Mouse (Mus musculus) kidney, postnatal 4 days (tissue): Measurements from ENCODE around the gene Dact3.

Experiments
- DNase-seq, 2 experiments: peaks; one replicate each; pipeline ENCODE4 v3.0.0; 2021; ENCODE audit warnings: mixed read lengths in 2 of 2

Dact3 gene

DNA sequence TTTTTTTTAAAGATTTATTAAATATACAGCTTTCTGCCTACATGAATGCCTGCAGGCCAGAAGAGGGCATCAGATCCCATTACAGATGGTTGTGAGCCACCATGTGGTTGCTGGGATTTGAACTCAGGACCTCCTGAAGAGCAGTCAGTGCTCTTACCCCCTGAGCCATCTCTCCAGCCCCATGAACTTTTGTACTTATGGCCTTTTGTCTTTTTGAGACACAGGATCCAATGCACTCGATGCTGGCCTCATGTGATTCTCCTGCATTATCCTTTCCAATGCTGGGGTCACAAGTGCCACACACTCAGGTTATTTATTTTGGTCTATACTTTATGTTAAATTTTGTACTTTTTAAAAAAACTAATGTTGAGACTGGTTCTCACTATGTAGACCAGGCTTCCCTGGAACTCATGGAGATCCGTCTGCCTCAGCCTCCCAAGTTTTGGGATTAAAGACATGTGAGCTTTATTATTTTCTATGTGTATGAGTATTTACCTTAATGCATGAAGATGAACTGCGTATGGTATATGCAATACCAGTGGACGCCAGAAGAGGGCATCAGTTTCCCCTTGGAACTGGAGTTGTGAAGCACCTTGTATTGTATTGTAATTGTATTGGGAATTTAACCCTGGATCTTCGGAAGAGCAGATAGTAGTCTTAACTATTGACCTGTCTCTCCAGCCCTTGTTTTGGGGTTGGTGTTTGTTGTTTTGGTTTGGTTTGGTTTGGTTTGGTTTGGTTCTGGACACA is 15.0 kb upstream of the Dact3 start:
- DNase-seq = peak; percentile 75 to 76

DNA sequence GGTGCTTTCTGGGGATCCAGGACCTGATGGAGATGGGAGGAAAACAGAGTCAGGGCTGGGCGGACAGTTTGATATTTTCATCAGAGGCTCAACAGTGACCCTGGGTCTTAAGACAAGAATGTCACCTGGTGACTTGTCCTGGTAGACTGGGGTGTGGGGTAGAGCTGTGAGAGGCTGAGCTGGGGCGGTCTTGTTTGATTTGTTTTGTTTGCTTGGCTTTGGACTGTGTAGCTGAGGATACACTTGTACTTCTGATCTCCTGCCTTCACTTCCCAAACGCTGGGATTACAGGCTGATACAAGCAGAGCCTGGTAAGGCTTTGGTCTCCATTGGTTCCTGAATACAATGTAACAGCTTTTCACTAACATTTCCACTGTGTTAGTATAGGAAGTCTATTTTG is 7.6 kb upstream of the Dact3 start:
- no peak for DNase-seq

DNA sequence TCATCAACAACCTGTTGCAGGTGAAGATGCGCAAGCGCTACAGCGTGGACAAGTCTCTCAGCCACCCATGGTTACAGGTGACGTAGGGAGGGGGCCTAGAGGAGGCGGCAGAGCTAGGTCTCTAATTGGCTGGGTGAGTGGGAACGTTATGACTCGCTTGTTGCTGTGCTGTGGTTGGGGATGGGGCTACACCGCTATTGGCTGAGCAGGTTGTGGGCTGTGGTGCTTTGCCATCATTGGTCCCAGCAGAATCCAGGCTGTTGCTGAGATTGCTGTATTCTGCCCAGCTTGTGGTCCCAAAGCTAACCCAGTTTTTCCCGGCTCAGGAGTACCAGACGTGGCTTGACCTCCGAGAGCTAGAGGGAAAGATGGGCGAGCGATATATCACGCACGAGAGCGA is 5.6 kb upstream of the Dact3 start:
- DNase-seq = peak; percentile 66 to 78

DNA sequence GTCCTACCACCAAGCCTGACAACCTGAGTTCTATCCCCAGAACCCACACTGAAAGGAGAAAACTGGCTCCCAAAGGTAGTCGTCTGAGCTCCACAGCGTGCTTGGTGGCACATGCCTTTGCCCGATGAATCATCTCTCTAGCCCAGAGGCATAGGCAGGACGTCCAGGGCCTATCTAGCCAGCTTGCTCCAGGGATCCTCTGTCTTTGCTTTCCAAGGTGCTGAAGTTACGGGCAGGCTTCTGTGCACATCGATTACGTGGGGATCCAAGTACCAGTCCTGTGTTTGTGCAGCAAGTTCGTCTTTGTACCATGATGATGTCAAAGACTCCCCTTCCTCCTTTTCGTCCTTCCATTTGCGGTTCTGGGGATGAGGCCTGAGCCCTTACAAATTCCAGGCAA is 3.5 kb upstream of the Dact3 start:
- no peak for DNase-seq

DNA sequence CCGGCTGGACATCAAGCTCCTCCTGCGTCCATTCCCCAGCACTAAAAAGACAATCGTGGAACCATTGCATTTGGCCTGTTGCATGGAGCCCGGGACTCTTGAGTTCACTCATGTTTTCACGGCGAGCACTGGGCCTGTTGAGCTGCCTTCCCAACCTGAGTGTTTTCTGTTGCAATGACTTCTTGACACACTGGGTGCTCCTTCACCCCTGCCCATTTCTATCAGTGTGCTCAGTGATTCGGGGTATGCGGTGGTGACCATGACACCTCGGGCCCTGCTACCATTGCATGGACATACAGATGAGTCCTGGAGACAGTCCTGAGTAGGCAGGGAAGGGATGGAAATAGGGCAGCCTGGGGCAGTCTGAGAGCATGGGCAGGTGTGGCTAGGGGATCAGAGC is 2.6 kb upstream of the Dact3 start:
- no peak for DNase-seq

DNA sequence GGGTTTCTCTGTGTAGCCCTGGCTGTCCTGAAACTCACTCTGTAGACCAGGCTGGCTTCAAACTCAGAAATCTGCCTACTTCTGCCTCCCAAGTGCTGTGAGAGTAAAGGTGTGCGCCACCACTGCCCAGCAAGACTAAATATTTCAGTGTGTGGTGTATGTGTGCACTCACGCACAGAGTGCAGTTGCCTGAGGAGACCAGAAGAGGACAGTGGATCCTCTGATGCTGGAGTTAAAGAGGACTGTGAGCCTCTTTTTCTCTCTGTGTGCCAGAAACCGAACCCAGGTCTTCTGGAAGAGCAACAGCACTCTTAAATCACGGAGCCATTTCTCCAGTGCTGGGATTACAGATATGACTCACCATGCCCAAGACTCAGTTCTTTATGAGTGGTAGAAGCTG is 1.7 kb upstream of the Dact3 start:
- DNase-seq = no peak

DNA sequence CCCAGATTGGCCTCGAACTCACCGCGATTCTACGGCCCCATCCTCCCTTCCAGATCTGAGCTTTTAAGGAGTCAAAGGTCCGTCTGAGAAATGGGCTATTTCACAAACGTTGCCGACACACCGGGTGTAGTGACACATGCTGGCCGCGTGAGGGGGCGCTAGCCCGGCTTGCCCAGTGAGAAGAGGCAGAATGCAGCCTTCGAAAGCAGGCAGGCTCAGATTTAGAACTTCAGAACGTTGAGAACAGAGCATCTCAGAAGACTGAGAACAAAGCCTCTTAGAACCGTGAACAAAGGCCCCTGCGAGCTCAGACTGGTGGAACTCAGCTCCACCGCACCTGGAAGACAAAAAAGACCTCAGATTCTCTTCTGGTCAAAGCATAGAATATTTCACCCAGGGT is 927 bp upstream of the Dact3 start:
- DNase-seq = peak; percentile 84 to 87

DNA sequence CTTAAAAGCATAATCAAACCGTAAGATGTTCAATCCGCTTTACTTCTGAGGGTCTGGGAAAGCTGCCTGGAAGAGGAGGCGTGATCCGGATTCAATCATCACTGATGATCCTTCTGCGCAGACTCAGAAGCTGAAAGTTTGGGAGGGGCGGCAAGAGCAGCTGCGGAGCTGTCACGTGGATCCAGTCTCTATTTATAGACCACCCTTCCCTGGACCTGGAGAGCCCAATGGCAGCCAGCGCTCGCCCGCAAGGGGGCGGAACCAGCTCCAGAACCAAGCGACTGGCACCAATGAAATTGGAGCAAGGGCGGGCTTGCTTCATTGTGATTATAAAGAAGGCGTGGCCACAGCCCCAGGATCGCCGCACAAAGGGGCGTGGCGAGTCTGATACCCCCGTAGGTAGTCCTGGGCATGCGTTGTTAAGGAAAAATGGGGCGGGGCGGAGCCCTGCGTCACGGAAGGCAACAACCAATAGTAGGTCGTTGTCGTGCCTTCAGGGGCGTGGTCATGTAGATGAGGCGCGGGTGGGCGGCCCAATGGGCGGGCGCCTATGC is 284 bp upstream of the Dact3 start:
- DNase-seq = peak; percentile 99 to 100

DNA sequence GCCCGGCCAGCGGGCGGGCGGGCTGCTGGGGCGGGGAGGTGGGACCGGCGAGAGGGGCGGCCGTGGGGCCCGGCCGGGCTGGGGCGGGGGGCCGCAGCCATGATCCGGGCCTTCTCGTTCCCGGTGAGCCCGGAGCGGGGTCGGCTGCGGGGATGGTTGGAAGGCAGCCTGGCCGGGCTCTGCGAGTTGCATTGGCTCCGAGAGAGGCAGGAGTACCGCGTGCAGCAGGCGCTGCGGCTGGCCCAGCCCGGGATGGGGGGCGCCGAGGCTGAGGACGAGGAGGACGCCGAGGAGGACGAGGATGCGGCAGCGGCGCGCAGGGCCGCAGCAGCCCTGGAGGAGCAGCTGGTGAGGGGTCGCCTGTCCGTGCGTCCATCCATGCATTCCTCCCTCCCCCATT is 209 bp downstream of the Dact3 start:
- no peak for DNase-seq

DNA sequence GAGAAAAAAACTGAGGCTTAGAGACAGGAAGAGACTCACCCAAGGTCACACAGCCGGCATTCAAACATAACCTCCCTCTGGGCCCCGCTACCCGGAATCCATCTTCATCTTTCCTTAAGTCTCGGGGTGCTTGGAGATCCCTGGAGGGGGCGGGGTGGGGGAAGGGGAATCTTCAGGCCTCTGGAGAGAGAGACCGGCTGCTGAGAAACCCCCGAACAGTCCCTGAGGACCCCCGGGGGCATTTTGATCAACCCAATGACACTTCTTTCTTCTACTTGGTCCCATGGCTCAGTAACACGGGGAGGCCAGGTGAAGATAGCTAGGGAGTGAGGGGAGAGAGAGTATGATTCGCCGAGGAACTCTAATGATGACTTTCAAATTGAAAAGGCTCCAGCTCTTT is 889 bp downstream of the Dact3 start:
- no peak for DNase-seq

DNA sequence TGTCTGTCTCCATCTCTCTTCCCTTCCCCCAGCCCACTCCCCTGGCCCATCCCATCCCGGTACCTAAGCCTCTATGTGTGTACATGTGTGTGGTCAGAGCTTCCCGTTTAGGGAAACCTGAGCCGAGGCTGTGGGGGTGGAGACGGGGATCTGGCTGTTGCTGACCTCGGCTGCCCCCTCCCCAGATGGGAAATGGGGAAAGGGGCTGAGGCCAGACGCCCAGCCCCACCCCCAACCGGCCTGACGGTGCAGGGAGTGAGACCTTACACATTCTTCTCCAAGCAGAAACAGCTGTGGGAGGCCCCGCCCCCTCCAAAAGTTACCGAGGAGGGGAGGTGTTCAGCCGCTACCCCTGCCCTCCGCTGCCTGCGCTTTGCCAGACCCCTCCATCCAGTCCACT is 1.5 kb downstream of the Dact3 start:
- peak; percentile 71 to 77 for DNase-seq

DNA sequence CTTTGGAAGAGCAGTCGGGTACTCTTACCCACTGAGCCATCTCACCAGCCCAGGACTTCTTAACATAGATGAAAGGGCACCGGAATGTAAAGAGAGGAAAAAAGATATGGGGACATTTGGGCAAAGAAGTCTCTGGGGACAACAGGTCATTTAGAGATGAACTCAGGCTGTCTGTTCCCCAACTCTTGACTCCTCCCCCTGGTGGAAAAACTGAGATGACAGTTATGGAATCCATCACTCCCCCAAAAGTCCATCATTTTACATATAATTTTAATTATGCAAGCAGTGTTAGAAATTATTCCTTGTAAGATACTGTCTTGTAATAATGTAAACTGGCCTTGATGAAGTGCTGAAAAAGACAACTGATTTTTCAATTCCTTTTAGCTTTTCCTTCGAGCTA is 2.6 kb downstream of the Dact3 start:
- no peak for DNase-seq

DNA sequence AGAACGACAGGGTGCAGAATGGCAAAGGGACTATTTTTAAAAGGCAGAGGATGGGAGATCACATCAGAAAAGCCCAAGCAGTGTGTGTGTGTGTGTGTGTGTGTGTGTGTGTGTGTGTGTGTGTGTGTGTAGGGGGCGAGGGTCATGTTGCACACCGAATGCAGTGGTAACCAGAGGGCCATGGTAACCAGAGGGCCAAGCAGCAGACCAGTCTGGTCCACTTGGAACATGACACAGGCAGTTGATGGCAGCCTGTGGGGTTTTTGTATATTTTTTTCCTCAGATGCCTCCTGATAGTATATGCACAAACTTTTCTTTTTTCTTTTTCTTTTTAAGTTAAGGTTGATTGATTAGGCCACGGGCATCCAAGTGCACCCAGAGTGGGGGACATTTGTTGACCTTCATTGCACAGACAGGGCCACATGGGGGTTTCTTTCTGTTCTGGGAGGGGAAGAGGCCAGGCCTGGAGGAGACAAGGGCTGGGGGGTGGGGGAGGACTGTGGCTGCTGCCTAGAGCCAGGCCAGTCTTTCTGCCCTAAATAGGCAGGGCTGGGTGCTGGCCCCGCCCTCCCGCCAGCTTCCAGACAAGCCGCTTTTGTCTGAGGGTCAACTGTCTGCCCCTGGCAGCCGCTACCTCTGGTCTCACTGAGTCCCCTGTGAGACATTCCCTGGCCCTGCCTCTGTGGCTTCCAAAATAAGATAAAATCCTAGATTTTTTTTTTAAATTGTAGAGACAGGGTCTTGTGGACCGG is 4.9 kb downstream of the Dact3 start:
- DNase-seq = peak; percentile 61 to 73

DNA sequence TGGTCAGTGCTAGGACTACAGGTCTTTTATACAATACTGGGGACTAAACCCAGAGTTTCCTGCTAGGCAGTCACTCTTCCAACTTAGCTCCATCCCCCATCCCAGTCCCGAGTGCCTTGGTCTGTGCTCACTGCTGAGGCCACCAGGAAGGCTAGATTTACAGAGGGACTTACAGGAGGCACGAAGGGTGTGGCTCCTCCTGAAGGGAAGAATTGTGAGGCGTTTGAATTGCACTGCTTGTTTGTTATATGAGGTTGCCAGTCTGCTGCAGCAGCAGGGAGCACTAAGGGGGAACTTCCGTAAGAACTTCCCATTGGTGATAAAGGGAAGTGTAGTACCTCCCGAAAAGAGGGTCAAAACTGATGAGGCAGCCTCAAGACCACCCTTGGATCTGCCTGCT is 5.5 kb downstream of the Dact3 start:
- no peak for DNase-seq

DNA sequence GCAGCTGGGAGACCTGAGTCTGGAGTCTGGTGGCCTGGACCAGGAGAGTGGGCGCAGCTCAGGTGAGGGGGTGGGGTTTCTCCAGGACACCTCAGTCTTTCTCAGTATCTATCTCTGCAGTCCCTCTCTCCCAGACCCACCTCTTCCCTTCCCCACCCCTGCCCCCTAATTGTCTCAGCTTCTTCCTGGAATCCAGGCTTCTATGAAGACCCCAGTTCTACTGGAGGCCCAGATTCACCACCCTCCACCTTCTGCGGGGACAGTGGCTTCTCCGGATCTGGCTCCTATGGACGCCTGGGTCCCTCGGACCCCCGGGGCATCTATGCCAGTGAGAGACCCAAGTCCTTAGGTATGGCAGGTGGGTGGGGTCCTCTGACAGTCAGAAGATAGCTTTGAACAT is 8.0 kb downstream of the Dact3 start:
- DNase-seq = no peak

DNA sequence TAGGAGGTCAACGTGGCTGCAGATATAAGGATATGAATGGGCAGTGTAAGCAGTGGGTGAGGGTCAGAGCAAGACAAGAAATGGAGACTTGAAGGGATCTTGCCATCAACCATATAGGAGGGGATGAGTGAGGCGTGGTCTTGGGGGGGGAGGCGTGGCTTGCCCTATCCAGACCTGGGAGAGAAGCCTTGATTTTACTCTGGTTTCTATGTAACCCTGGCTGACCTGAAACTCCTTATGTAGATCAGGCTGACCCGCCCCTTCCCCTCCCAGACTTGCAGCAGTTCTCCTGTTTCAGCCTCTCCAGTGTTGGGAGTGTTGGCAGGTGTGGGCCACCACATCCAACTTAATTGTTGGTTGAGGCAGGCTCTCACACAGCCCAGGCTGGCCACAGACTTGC is 9.2 kb downstream of the Dact3 start:
- no peak for DNase-seq

DNA sequence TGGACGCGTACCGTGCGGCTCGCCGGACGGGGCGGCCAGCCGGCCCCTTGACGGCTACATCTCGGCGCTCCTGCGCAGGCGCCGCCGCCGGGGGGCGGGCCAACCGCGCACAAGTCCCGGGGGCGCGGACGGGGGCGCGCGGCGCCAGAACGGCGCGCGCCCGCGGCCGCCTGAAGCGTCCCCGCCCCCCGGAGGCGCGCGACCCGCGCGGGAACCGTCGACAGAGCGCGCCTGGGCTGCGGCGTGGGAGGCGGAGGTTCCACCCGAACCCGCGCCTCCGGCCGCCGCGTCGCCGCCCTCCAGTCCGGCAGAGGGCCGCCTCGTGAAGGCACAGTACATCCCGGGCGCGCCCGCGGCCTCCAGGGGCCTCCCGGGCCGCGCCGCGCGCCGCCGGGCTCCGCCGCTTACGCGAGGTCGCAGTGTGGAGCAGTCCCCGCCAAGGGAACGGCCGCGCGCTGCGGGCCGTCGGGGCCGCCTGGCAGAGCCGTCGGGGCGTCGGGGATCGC is 10.2 kb downstream of the Dact3 start:
- DNase-seq = peak in 1 of 2 experiments; percentile 55

DNA sequence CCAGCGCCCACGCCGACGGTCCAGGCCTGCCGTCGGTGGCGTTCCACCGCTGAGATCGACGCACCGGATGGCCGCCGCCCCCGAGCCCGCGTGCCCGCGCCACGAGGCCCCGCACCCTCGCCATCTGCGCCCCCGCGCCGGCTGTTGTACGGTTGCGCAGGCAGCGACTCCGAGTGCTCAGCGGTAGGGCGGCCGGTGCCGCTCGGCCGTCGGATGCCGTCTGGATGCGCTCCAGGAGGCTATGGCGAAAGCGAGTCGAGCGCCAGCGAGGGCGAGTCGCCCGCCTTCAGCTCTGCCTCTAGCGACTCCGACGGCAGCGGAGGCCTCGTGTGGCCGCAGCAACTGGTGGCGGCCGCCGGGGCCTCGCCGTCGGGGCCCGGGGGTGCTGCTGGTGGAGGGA is 10.8 kb downstream of the Dact3 start:
- no peak for DNase-seq

DNA sequence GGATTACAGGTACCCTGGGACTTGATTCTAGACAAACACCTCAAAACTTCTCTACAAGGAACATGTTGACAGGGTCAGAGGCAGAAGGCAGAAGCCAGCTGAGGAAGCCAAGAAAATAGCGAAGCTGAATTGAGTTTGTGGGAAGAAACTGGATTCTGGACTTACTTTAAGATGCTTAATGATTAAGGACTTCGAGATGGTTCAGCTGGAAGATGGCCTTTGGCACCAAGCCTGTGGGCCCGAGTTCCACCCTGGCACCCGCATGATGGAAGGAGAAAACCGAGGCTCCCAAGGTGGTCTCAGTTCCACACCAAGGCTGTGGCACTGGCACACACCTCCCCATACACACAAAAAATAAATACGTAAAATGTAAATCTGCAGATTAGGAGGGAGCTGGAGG is 15.4 kb downstream of the Dact3 start:
- DNase-seq = peak; percentile 67 to 76

DNA sequence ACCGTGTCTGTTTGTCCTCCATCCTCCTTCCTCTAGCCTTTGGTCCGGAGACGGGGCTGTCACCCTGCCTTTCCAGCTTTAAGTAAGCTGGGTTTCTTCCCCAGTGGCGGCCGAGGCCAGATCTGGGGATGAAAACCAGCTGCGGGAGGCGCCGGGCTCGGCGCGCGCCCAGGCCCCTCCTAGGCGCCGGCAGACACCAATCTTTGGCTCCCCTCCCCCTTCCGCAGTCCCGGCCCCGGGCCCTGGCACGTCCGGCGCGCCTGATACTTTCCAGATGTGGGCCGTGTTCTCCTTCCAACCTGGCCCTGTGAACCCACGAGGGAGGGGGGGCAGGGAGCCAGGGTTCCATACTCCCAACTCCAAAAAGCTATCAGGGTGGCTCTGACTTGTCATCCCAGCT is 15.8 kb downstream of the Dact3 start:
- peak; percentile 90 to 92 for DNase-seq

DNA sequence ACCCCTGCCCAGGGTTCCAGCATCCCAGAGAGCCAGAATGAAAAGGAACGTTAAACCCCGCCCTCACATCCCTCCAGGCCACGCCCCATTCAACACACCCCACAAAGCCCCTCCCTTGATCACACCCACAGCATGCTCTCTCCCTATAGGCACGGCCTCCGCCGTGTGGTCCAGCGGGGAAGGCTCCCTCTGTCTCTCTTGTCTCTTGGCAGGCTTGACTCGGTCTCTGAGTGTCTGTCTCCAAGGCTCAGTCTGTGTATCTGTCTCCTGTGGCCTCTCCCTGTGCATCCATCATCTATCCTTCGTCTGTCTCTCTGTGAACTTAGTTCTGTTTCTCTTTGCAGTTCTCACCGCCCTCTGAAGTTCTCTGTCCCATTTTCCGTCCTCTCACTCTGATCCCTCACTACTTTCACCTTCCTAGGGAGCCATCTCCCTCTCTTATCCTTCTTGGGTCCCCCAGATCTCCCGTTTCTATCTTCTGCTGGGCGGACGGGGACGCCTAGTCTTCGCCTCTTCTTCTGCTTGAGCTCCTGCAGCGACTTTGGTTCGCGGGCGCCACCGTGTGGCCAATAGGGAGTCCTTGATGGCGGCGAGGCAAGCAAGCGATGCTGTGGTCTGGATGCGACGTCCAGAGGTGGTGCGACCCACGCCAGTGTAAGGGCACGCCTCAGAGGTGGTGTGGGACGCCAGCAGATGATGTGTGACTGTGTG is 16.7 kb downstream of the Dact3 start, which contains the start of gene Gng8:
Gene Gng8, plus strand, starts transcription at position 146 of the 711 bp plus-strand sequence.
- peak; percentile 93 to 95 for DNase-seq

DNA sequence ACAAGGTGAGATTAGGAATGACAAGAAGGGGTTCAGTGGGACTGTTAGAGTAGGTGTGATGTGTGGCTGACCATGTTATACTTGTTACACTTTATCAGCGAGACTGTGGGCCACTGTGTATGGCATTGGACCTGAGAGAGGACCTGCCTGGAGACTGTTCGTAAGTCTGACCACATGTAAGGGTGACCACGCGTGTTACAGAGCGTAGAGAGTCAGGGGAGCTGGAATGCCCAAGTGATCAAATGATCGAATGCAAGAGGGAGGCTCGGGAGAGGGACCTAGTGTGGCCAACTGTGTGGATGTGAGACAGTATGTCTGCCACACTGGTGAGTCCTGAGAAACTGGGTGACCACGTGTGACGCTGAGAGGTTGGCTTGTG is 17.2 kb downstream of the Dact3 start:
- no peak for DNase-seq

DNA sequence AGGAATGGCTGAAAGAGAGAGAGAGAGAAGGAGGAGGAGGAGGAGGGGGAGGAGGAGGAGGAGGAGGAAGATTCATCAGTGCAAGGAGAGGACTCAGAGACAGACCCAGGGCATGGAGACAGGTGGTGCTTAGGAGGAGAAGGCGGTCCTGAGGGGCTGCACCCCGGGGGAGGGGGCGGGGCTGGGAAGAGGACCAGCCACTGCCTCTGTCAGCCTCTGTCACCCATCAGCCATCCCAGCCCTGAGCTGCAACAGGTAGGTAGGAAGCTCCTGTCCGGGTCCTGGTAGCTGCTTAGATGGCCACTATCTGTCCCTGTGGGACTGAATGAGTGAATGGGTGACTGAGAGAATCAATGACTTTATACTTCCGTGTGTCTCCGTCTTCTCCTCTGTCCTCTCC is 18.5 kb downstream of the Dact3 start:
- DNase-seq = no peak
